Mouse (Mus musculus) cerebral cortex, adult 2 months (tissue): ENCODE measurements around the gene Elof1.

Experiments used
- WGBS: fragments of 180-500 bp; shearing (Covaris S2); methylation state at CpG from one replicate; pipeline ENCODE4 v1.1.7; 2018; 5-methylcytosine and 5-hydroxymethylcytosine counted together

Elof1 gene

GRCm38 (mm10) chr9:22116740-22117426 lies at the start of gene Elof1:
TSS of gene Elof1 (minus strand) at chr9:22117172.
- WGBS, result under 1% methylated on average over 52 of the region's 52 CpGs

GRCm38 (mm10) chr9:22166686-22167085 lies 49.7 kb upstream of the Elof1 start:
- 92% methylated on average over 10 of the region's 10 CpGs for WGBS

- 54% methylated on average over 6 of the region's 6 CpGs for WGBS
These were observed 49.0 kb upstream of the Elof1 start for GRCm38 (mm10) chr9:22165964-22166363.

GRCm38 (mm10) chr9:22164711-22165668 lies 48.0 kb upstream of the Elof1 start:
- 2% methylated on average over 53 of the region's 54 CpGs for WGBS

- 93% methylated on average over 7 of the region's 7 CpGs for WGBS
These were observed 45.9 kb upstream of the Elof1 start for GRCm38 (mm10) chr9:22162912-22163311.

- 91% methylated on average over 9 of the region's 9 CpGs for WGBS
These were observed 45.3 kb upstream of the Elof1 start for GRCm38 (mm10) chr9:22162305-22162704.

GRCm38 (mm10) chr9:22161299-22161698 lies 44.3 kb upstream of the Elof1 start:
- WGBS, result 62% methylated on average over 6 of the region's 6 CpGs

- WGBS, result 67% methylated on average over 34 of the region's 34 CpGs
These were observed 40.7 kb upstream of the Elof1 start for GRCm38 (mm10) chr9:22157516-22158265.

- WGBS, result under 1% methylated on average over 65 of the region's 65 CpGs
These were observed 39.7 kb upstream of the Elof1 start, which contains the start of gene Pigyl for GRCm38 (mm10) chr9:22156497-22157245. TSS of gene Pigyl (plus strand) at chr9:22156846.

- WGBS, result 21% methylated on average over 10 of the region's 10 CpGs
These were observed 38.6 kb upstream of the Elof1 start for GRCm38 (mm10) chr9:22155614-22156013.

- 91% methylated on average over 3 of the region's 3 CpGs for WGBS
These were observed 36.8 kb upstream of the Elof1 start for GRCm38 (mm10) chr9:22153810-22154209.

GRCm38 (mm10) chr9:22150946-22151345 lies 34.0 kb upstream of the Elof1 start:
- WGBS, result 49% methylated on average over 2 of the region's 2 CpGs

GRCm38 (mm10) chr9:22150249-22150693 lies 33.3 kb upstream of the Elof1 start:
- WGBS, result 85% methylated on average over 7 of the region's 7 CpGs

GRCm38 (mm10) chr9:22149426-22150248 lies 32.7 kb upstream of the Elof1 start:
- WGBS, result 77% methylated on average over 20 of the region's 20 CpGs

GRCm38 (mm10) chr9:22144304-22144965 lies 27.5 kb upstream of the Elof1 start:
- WGBS, result 90% methylated on average over 8 of the region's 8 CpGs

- WGBS, result 47% methylated on average over 17 of the region's 17 CpGs
These were observed 26.4 kb upstream of the Elof1 start for GRCm38 (mm10) chr9:22143108-22144037.

- WGBS, result 85% methylated on average over 5 of the region's 5 CpGs
These were observed 22.8 kb upstream of the Elof1 start for GRCm38 (mm10) chr9:22139746-22140145.

- 20% methylated on average over 2 of the region's 2 CpGs for WGBS
These were observed 21.5 kb upstream of the Elof1 start for GRCm38 (mm10) chr9:22138480-22138879.
